Mouse (Mus musculus) left cerebral cortex, adult 18-20 months (tissue): ENCODE results near the gene Srp54c. TPM values are rescaled to one million over a fixed set of nuclear protein-coding genes. Genes with fewer than 3 reads are reported as not detected.
"Not testable (repeated sequence)": the region's sequence is repeated elsewhere in the genome, so short reads cannot be mapped to it uniquely, and the experiment has no call there.

Experiments used
- DNase-seq, 2 experiments: peaks; one replicate each; pipeline ENCODE4 v3.0.0; 2021 to 2022; ENCODE audit warnings: low spot score in 2 of 2, mixed read lengths in 1 of 2
- long read RNA-seq, 2 experiments: library from polyadenylated mRNA; stranded (forward); transcript quantifications; one replicate each; pipeline ENCODE4 v2.0.0; 2021
- total RNA-seq, 2 experiments: library from RNA; stranded (reverse); gene quantifications; 2 replicates each; pipeline ENCODE4 v1.2.3; 2021

Srp54c gene
- 10 to 100 TPM; 32.7 to 34.1 TPM for total RNA-seq
- long read RNA-seq, experiment 1, transcript Srp54c-202 (16 exons, 3,642 nt): major isoform, 37 of 47 reads
- long read RNA-seq, experiment 1, partial matches to known transcripts: 3 of 47 reads
- long read RNA-seq, experiment 1, other reads (novel, unspliced or antisense): 7 of 47 reads
- long read RNA-seq, experiment 2, transcript Srp54c-202 (16 exons, 3,642 nt): major isoform, 19 of 24 reads
- long read RNA-seq, experiment 2, partial matches to known transcripts: 1 of 24 reads
- long read RNA-seq, experiment 2, other reads (novel, unspliced or antisense): 4 of 24 reads

- not testable (repeated sequence) for DNase-seq
Measured at GRCm38 (mm10) chr12:55229626-55230519, at the start of gene Srp54c. Gene Srp54c, plus strand, starts transcription at chr12:55230168.

DNA sequence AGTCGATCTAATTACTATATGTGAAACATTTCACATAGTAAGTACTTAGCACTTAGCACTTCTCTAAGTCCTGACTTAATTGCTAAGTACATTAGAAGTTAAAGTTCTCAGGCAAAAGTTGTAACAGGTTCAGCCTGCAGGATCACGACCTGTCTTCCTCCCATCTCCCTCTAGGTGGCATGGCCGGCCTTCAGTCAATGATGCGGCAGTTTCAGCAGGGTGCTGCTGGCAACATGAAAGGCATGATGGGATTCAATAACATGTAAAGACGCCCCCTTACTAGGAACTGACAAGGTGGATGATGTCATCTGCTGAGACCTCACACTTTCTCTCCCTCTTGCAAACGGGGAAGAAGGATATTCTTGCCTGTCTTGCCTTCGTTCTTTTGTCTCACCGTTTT lies 42.3 kb upstream of the Srp54c start:
- DNase-seq: not testable (repeated sequence)

GRCm38 (mm10) chr12:55189127-55189526 lies 40.8 kb upstream of the Srp54c start:
- DNase-seq: not testable (repeated sequence)

GRCm38 (mm10) chr12:55199306-55199705 lies 30.7 kb upstream of the Srp54c start, which contains the start of gene 1700047I17Rik2:
Gene 1700047I17Rik2, plus strand, starts transcription at chr12:55199592.
- DNase-seq: not testable (repeated sequence)

GRCm38 (mm10) chr12:55199799-55200198 lies 30.2 kb upstream of the Srp54c start:
- not testable (repeated sequence) for DNase-seq

DNA sequence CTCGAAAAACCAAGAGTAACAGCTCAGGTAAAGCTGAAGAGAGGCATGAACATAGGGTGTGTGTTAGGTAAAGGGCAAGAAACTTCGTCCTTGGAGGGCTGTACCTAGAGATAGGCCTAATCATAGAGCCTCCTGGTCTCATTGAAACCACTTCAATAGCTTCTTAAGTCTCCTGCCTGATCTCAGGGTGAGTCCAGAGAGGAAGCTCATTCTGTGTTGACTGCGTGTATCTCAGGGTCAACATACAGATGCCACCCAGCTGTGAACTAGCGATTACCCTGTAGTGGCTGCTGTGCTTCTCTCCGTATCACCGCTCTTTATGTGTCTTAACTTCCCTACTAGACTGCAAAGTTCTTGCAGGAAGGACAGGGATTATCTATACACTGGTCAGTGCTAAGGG lies 17.0 kb upstream of the Srp54c start:
- not testable (repeated sequence) for DNase-seq

DNA sequence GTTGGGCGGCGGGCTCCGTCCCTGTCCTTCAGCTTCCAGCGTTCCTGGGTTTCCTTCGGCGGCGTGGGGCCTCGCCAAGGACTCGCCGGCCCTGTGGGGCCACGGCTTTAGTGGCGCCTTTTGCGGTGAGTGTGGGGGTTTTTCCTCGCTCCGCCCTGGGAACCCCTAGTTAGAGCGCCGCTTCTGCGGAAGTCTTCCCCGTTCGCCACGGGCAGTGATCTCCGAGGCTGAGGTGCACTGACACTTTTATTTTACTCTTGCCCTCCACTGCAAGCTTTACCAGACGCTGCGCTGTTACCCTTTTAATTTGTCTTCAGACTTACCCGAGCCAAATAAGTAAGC lies 523 bp downstream of the Srp54c start:
- not testable (repeated sequence) for DNase-seq

DNA sequence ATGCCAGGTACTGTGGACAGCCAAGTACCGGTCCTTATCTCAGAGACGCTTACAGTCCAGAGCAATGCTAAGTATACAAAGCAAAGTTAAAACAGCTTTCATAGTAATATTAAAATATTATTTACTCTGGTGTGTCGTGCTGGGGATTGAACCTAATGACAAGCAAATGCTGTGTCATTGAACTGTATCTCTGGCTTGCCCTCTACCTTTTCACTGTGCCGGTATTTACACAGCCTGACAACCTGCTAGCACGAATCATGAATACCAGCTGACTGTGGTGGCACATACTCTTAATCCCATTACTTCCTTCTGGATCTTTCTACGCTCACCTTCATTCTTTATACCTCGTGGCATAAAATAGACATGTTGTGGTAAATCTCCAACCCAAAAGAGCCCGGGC lies 12.3 kb downstream of the Srp54c start:
- not testable (repeated sequence) for DNase-seq

- not testable (repeated sequence) for DNase-seq
Measured at GRCm38 (mm10) chr12:55261950-55262349, 32.0 kb downstream of the Srp54c start.

DNA sequence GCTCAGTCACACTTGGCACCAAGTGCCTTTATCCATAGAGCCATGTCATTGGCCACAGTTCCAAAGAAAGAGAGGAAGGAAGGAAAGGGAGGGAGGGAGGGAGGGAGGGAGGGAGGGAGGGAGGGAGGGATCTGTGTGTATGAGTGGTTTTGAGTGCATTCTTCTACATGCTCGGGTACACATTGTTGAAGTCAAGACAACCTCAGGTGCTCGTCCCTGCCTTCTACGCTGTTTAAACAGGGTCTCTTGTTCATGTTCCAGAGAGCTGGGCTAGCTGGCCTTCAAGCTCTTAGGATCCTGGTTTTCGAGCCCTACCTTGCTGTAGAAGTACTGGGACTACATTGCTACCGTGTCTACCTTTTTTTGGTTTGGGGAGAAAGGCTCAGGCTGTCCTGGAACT lies 33.4 kb downstream of the Srp54c start:
- not testable (repeated sequence) for DNase-seq

GRCm38 (mm10) chr12:55272243-55272642 lies 42.3 kb downstream of the Srp54c start:
- no peak for DNase-seq

GRCm38 (mm10) chr12:55277583-55277982 lies 47.6 kb downstream of the Srp54c start:
- not testable (repeated sequence) for DNase-seq

DNA sequence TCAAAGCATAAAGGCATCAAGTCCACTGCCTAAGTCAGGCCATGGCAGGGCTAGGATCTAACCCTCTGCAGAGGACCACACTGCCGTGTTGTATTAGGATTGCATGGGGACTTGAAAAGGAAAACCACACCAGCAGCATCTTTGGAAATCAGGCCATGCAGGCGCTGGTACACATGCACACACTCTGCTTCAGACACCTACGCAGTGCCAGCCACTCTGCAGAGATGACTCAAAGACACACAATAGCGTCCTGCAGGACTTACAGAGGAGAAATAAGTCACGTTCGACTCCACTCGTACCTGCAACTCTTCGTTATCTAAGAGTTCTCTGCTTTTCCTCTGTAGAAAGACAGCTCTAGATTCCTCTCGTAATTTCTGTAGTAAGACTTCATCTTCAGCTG lies 68.1 kb downstream of the Srp54c start:
- peak; percentile 41 to 53 for DNase-seq

- no peak for DNase-seq
Measured at GRCm38 (mm10) chr12:55299336-55299735, 69.4 kb downstream of the Srp54c start, which contains the start of gene 1110008L16Rik. Gene 1110008L16Rik, plus strand, starts transcription at chr12:55299577.

DNA sequence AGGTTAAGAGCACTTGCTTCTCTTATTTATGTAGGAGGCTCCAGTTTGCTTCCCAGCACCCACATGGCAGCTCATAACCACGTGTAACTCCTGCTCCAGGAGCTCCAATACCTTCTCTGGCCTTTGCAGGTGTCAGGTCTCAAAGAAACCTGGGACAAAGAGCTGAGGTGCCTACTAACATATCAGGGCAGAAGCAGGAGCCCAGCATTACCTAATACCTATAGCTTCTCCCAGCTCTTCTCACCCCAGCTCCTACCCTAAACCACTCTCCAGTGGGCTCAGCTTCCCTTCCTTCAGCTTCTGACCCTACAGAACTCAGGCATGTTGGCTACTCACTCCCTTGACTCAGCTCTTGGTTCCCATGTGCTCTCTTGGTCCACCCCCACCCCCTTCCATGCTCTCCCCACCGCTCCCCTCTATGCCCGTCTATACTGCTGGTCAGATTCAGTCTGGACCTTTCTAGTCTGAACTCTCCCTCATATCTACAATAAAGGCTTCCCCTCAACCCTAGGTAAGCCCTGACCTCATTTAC lies 70.9 kb downstream of the Srp54c start:
- no peak for DNase-seq

DNA sequence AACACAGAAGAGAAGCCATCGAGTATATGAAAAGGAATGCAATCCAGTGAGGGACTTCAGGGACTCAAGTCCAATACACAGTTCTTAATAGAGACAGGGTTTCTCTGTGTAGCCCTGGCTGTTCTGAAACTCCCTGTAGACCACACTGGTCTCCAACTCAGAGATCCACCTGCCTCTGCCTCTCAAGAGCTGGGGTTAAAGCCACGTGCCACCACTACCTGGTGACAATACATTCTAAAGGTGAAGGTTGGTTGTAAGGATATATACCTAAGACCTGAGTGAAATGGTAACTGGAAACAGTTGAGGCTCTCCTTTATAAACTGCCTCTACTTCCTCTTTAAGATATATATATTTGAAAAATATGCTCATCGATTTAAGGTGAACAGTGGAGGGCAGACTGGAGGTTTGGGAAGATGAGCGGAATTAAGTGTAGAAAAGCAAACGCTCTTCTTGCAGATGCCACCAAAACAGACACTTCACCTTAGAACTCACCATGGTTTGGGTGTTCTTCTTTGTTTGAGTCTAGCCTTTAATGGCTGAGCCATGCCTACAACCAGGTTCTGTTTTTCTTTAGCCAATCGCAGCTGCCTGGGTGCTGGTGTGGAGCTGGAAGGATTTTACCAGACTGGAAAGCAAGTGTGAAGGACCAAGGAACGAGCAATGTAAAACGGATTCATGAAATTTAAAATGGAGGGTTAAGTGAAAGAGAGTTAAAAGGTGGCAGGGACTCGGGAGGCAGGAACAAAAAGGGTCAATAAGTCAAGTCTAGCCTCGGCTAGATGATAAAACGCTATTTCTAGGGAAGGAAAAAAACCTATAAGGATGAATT lies 71.7 kb downstream of the Srp54c start:
- no peak for DNase-seq

DNA sequence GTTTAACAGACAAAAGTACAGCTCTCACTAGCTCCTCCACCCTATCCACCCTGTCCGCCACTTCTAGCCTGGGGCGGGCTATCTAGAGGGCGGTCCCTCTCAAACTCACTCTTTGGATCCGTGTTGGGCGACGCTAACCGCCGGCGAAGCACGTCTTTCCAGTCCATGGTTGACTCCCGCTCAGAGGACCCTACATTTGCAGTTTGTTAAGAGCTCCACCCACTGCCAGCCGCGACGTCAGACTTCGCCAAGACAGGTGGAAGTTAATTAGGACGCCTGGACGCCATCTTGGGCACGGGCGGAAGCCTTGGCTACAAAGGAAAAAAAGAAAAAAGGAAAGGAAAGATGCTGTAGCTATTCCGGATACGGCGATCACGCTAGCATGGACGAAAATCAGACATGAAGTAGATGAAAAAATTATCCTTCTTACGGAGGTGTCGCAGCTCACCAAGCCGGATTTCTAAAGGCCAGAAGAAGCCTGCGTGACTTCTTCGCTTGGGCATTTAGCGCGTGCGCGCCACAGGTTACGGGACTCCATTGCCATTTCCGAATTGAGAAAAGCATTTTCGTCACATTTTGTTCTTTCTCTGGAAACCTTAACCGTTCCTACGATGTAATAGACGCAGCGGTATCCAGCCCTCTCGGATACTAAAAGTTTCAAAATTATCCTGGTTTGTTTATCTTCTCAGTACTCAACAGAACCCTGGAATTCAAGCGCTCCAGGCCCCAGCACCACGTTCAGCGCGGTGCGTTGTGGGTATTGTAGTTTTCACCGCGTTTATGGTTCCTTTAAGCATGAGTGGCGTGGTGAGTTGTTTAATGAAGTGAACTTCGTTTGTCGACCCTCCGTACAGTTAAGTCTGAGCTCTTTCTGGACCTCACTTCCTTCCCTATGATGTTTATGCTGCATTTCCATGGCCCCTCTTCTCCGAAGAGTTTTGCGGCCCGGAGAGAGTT lies 72.8 kb downstream of the Srp54c start, which contains the start of gene Ppp2r3c:
Ppp2r3c (minus strand) TSS at position 514 of the 957 bp plus-strand sequence.
- peak; percentile 85 to 92 for DNase-seq

DNA sequence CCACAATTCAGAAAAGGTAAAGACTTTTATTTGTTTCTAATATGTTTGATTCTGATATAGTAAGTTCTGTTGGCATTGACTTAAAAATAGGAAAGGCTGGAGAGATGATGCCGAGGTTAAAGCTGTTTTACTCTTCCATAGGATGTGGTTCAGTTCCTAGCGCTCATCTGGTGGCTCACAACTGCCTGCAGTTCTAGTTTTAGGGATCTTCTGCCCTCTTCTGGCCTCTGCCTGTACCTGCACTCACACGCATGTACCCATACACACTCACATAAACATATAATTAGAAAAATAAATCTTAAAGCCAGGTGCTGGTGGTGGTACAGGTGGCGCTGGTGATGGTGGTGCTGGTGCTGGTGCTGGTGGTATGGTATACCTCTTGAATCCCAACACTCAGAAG lies 76.4 kb downstream of the Srp54c start:
- no peak for DNase-seq

GRCm38 (mm10) chr12:55307566-55307965 lies 77.6 kb downstream of the Srp54c start:
- no peak for DNase-seq

DNA sequence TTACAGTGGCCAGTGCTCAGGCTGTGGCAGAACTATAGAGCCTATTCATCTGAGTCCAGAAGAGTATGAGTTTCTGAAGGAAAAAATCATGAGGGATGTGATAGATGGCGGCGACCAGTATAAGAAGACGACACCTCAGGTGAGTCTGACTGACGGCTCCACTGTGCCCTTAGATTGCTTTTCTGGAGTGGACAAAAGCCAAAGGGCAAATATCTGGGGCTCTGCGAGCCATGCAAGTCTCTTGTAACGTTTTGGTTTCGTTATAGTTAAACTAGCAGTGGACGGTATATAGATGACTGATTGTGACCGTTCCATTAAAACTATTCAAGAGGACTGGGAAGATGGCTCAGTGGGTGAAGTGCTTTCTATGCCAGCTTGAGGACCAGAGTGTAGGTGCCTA lies 78.8 kb downstream of the Srp54c start:
- no peak for DNase-seq
